Mouse (Mus musculus) hindbrain, embryonic 11.5 days (tissue): ENCODE results near the gene Sf3a1. TPM values are rescaled to one million over a fixed set of nuclear protein-coding genes. Genes with fewer than 3 reads are reported as not detected.
A peak's percentile ranks its signal among the peaks of the same experiment; 100 is the strongest.
"Not testable (repeated sequence)": the region's sequence is repeated elsewhere in the genome, so short reads cannot be mapped to it uniquely, and the experiment has no call there.

Experiments
- ATAC-seq: fragments of 200-750 bp; cut with Nextera tagmentation; 2 replicates; pipeline ENCODE4 v1.8.0; 2017; ENCODE audit warnings: mild to moderate bottlenecking, moderate TSS enrichment, moderate library complexity; ENCODE audit not compliant: low FRiP score
- DNase-seq: peaks from one replicate; pipeline ENCODE4 v3.0.0-alpha.2; 2015; ENCODE audit warnings: low spot score
- H3K27ac ChIP-seq: fragments of 300-500 bp; sonication (generic); 2 replicates; pipeline ENCODE4 v1.5.1; 2014; ENCODE audit warnings: mild to moderate bottlenecking, low read depth, low read length
- H3K27me3 ChIP-seq: fragments of 300-500 bp; sonication (generic); 2 replicates; pipeline ENCODE4 v1.6.1; 2014; ENCODE audit warnings: mild to moderate bottlenecking, low read length, moderate library complexity, mixed read lengths; ENCODE audit not compliant: control insufficient read depth, insufficient read depth
- H3K36me3 ChIP-seq: fragments of 300-500 bp; sonication (generic); 2 replicates; pipeline ENCODE4 v1.6.1; 2014; ENCODE audit warnings: mild to moderate bottlenecking, low read length, moderate library complexity, mixed read lengths; ENCODE audit not compliant: control insufficient read depth, insufficient read depth
- H3K4me1 ChIP-seq: fragments of 300-500 bp; sonication (generic); replicated peaks from 2 replicates; pipeline ENCODE4 v1.6.1; 2014; ENCODE audit warnings: low read length, mixed read lengths; ENCODE audit not compliant: control insufficient read depth, insufficient read depth
- H3K4me2 ChIP-seq: fragments of 300-500 bp; sonication (generic); replicated peaks from 2 replicates; pipeline ENCODE4 v1.6.1; 2014; ENCODE audit warnings: mild to moderate bottlenecking, low read depth, low read length
- H3K4me3 ChIP-seq: fragments of 300-500 bp; sonication (generic); 2 replicates; pipeline ENCODE4 v1.5.1; 2014; ENCODE audit warnings: low read depth, low read length
- H3K9ac ChIP-seq: fragments of 300-500 bp; sonication (generic); 2 replicates; pipeline ENCODE4 v1.6.1; 2014; ENCODE audit warnings: low read depth, low read length
- H3K9me3 ChIP-seq: fragments of 300-500 bp; sonication (generic); 2 replicates; pipeline ENCODE4 v1.6.1; 2016; ENCODE audit warnings: low read length; ENCODE audit not compliant: control insufficient read depth
- WGBS: fragments of 180-500 bp; shearing (Covaris S2); extraction: QIAGEN DNeasy Blood & Tissue Kit; methylation state at CpG from one replicate; pipeline ENCODE4 v1.1.7; 2014; 5-methylcytosine and 5-hydroxymethylcytosine counted together
- polyA plus RNA-seq: library from polyadenylated mRNA; unstranded; fragments of >200 nt; fragmentation: Nextera tagmentation; extraction: Ambion mirVana; gene quantifications from 2 replicates; pipeline ENCODE4 v1.2.1, GENCODE M21; 2014

The Sf3a1 gene
- polyA plus RNA-seq, 1 experiment from 2014 or later, result 80.7 TPM

- H3K27me3 ChIP-seq, ATAC-seq, H3K36me3 ChIP-seq, H3K9me3 ChIP-seq, H3K27ac ChIP-seq, H3K4me2 ChIP-seq, H3K4me1 ChIP-seq, H3K9ac ChIP-seq, DNase-seq, H3K4me3 ChIP-seq: not testable (repeated sequence)
- 91% methylated on average over 4 of the region's 4 CpGs for WGBS
Measured at GRCm38 (mm10) chr11:4128461-4128860, 31.7 kb upstream of the Sf3a1 start.

GRCm38 (mm10) chr11:4133450-4133849 is 26.7 kb upstream of the Sf3a1 start:
- Histone ChIP-seq H3K4me3 (no peak overlapping the region), H3K27ac (no peak overlapping the region), H3K9me3 (no peaks in the 10 kb centered on the region), H3K36me3 (peaks cover 2% of the 10 kb centered on the region; the same call in 1 of the 2 replicates), H3K4me2 (no peak overlapping the region), H3K27me3 (no peaks in the 10 kb centered on the region), H3K9ac (no peak overlapping the region), H3K4me1 (peaks cover 5% of the 10 kb centered on the region; the same call in 1 of the 2 replicates)
- WGBS, result 56% methylated on average over 3 of the region's 3 CpGs
- ATAC-seq (no peak), DNase-seq (peak; percentile 35)

- DNase-seq (no peak), ATAC-seq (no peak; the same call in 1 of the 2 replicates)
- Histone ChIP-seq H3K4me2 (no peak overlapping the region), H3K4me1 (peaks cover 5% of the 10 kb centered on the region; the same call in 1 of the 2 replicates), H3K36me3 (peaks cover 2% of the 10 kb centered on the region; the same call in 1 of the 2 replicates), H3K27ac (no peak overlapping the region), H3K4me3 (no peak overlapping the region), H3K9ac (no peak overlapping the region), H3K27me3 (no peaks in the 10 kb centered on the region), H3K9me3 (no peaks in the 10 kb centered on the region)
- 60% methylated on average over 6 of the region's 6 CpGs for WGBS
Measured at GRCm38 (mm10) chr11:4134400-4134799, 25.8 kb upstream of the Sf3a1 start.

- Histone ChIP-seq H3K9ac (peak within 1 kb of the TSS; percentile 79), H3K27me3 (no peaks in the 10 kb centered on the region), H3K36me3 (peaks cover 3% of the 10 kb centered on the region; the same call in 1 of the 2 replicates), H3K4me1 (peaks cover 5% of the 10 kb centered on the region; the same call in 1 of the 2 replicates), H3K4me3 (peak within 1 kb of the TSS; percentile 64), H3K27ac (peak within 1 kb of the TSS; percentile 47), H3K9me3 (no peaks in the 10 kb centered on the region), H3K4me2 (peak within 1 kb of the TSS; percentile 72)
- DNase-seq, result peak; percentile 94
- peak; percentile 93 for ATAC-seq
- 2% methylated on average over 57 of the region's 66 CpGs for WGBS
Measured at GRCm38 (mm10) chr11:4134986-4135935, 24.9 kb upstream of the Sf3a1 start, which contains the start of gene Rnf215. Gene Rnf215, plus strand, starts transcription at chr11:4135202.

GRCm38 (mm10) chr11:4138964-4139363 is 21.2 kb upstream of the Sf3a1 start:
- no peak overlapping the region for H3K4me2 ChIP-seq
- DNase-seq (no peak), ATAC-seq (no peak)
- no peak overlapping the region for H3K9ac ChIP-seq
- WGBS, result 68% methylated on average over 2 of the region's 2 CpGs
- no peaks in the 10 kb centered on the region for H3K9me3 ChIP-seq
- no peak overlapping the region for H3K27ac ChIP-seq
- H3K27me3 ChIP-seq, result no peaks in the 10 kb centered on the region
- peaks cover 5% of the 10 kb centered on the region; the same call in 1 of the 2 replicates for H3K36me3 ChIP-seq
- no peak overlapping the region for H3K4me3 ChIP-seq
- H3K4me1 ChIP-seq, result peaks cover 5% of the 10 kb centered on the region; the same call in 1 of the 2 replicates

- Histone ChIP-seq H3K27ac (no peak overlapping the region), H3K9me3 (no peaks in the 10 kb centered on the region), H3K9ac (no peak overlapping the region), H3K4me3 (no peak overlapping the region), H3K27me3 (no peaks in the 10 kb centered on the region), H3K4me1 (no peaks in the 10 kb centered on the region; the same call in 1 of the 2 replicates), H3K4me2 (no peak overlapping the region), H3K36me3 (peaks cover 5% of the 10 kb centered on the region; the same call in 1 of the 2 replicates)
- ATAC-seq (no peak), DNase-seq (no peak)
Measured at GRCm38 (mm10) chr11:4141505-4141904, 18.6 kb upstream of the Sf3a1 start.

GRCm38 (mm10) chr11:4142352-4142751 is 17.8 kb upstream of the Sf3a1 start:
- Histone ChIP-seq H3K4me2 (no peak overlapping the region), H3K27me3 (no peaks in the 10 kb centered on the region), H3K9me3 (no peaks in the 10 kb centered on the region), H3K27ac (no peak overlapping the region), H3K4me1 (no peaks in the 10 kb centered on the region), H3K4me3 (no peak overlapping the region), H3K9ac (no peak overlapping the region), H3K36me3 (peaks cover 5% of the 10 kb centered on the region; the same call in 1 of the 2 replicates)
- 86% methylated on average over 4 of the region's 4 CpGs for WGBS
- ATAC-seq (no peak), DNase-seq (no peak)

GRCm38 (mm10) chr11:4143281-4144062 is 16.7 kb upstream of the Sf3a1 start:
- ATAC-seq (no peak), DNase-seq (no peak)
- Histone ChIP-seq H3K36me3 (peaks cover 3% of the 10 kb centered on the region; the same call in 1 of the 2 replicates), H3K4me2 (no peak overlapping the region), H3K4me3 (no peak overlapping the region), H3K27me3 (no peaks in the 10 kb centered on the region), H3K9ac (no peak overlapping the region), H3K4me1 (no peaks in the 10 kb centered on the region), H3K27ac (no peak overlapping the region), H3K9me3 (no peaks in the 10 kb centered on the region)
- 93% methylated on average over 21 of the region's 21 CpGs for WGBS
